Mouse (Mus musculus) lung, postnatal 0 days (tissue): ENCODE measurements around the gene Znrd1. TPM values are rescaled to one million over a fixed set of nuclear protein-coding genes. Genes with fewer than 3 reads are reported as not detected.

Experiments used
- ATAC-seq: fragments of 200-750 bp; cut with Nextera tagmentation; 2 replicates; pipeline ENCODE4 v1.8.0; 2017; ENCODE audit warnings: moderate library complexity
- DNase-seq: peaks from one replicate; pipeline ENCODE4 v3.0.0-alpha.2; 2016; ENCODE audit warnings: low spot score
- H3K27ac ChIP-seq: fragments of 300-500 bp; sonication (generic); 2 replicates; pipeline ENCODE4 v1.5.1; 2014; ENCODE audit warnings: antibody characterized with exemption, mild to moderate bottlenecking, low read length, mixed read lengths
- H3K27me3 ChIP-seq: fragments of 300-500 bp; sonication (generic); replicated peaks from 2 replicates; pipeline ENCODE4 v1.6.1; 2014; ENCODE audit warnings: low read length, mixed read lengths; ENCODE audit not compliant: insufficient read depth
- H3K36me3 ChIP-seq: fragments of 300-500 bp; sonication (generic); 2 replicates; pipeline ENCODE4 v1.6.1; 2014; ENCODE audit warnings: low read length, mixed read lengths; ENCODE audit not compliant: insufficient read depth
- H3K4me1 ChIP-seq: fragments of 300-500 bp; sonication (generic); 2 replicates; pipeline ENCODE4 v1.6.1; 2014; ENCODE audit warnings: antibody characterized with exemption, low read depth, low read length, mixed read lengths; ENCODE audit not compliant: insufficient read depth
- H3K4me2 ChIP-seq: fragments of 300-500 bp; sonication (generic); replicated peaks from 2 replicates; pipeline ENCODE4 v1.6.1; 2014; ENCODE audit warnings: low read depth, mild to moderate bottlenecking, low read length, moderate library complexity, mixed read lengths
- H3K4me3 ChIP-seq: fragments of 300-500 bp; sonication (generic); 2 replicates; pipeline ENCODE4 v1.5.1; 2014; ENCODE audit warnings: low read depth, low read length
- H3K9ac ChIP-seq: fragments of 300-500 bp; sonication (generic); replicated peaks from 2 replicates; pipeline ENCODE4 v1.6.1; 2014; ENCODE audit warnings: low read depth, mild to moderate bottlenecking
- H3K9me3 ChIP-seq: fragments of 300-500 bp; sonication (generic); 2 replicates; pipeline ENCODE4 v1.6.1; 2016; ENCODE audit warnings: low read length, mixed read lengths
- CTCF ChIP-seq: IDR thresholded peaks from 2 replicates; pipeline ENCODE4 v1.5.1; 2016; ENCODE audit warnings: antibody characterized with exemption, mild to moderate bottlenecking
- EP300 ChIP-seq: IDR thresholded peaks from 2 replicates; pipeline ENCODE4 v1.6.1; 2016; ENCODE audit warnings: antibody characterized with exemption, mild to moderate bottlenecking, control low read depth
- WGBS: fragments of 180-500 bp; shearing (Covaris S2); extraction: QIAGEN DNeasy Blood & Tissue Kit; methylation state at CpG from one replicate; pipeline ENCODE4 v1.1.7; 2014; 5-methylcytosine and 5-hydroxymethylcytosine counted together
- polyA plus RNA-seq: library from polyadenylated mRNA; unstranded; fragments of >200 nt; fragmentation: Nextera tagmentation; extraction: Ambion mirVana; gene quantifications from 2 replicates; pipeline ENCODE4 v1.2.1, GENCODE M21; 2015

Gene Znrd1
- polyA plus RNA-seq, 1 experiment from 2014 or later: 72.8 TPM

DNA sequence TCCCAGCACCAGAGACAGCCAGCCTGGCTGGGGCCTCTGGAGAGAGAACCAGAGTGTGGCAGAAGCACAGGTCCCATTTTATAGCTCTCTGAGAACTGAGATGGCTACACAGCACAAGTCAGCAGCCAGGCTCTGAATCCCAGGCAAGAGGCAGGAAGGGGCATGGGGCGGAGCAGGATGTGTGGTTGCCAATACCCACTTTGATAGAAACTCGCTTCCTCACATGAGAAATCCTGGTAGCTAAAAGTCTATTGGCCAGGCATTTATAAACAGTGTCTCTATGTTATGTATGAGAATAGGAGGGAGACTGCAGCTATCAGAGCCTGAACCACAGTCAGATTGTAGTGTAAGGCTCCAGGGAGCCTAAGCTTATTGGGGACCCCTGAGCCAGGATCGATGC, 14.4 kb upstream of the Znrd1 start:
- Histone ChIP-seq H3K27ac (no peak overlapping the region), H3K9me3 (no peaks in the 10 kb centered on the region), H3K4me3 (no peak overlapping the region), H3K36me3 (no peaks in the 10 kb centered on the region), H3K4me1 (no peaks in the 10 kb centered on the region), H3K9ac (no peak overlapping the region), H3K4me2 (no peak overlapping the region), H3K27me3 (no peaks in the 10 kb centered on the region)
- WGBS: 63% methylated on average over 3 of the region's 3 CpGs
- 0 out of 2 replicates have a peak, but pooled peaks have one; percentile 23 for ATAC-seq
- TF ChIP-seq CTCF (no peak), EP300 (no peak)
- no peak for DNase-seq

DNA sequence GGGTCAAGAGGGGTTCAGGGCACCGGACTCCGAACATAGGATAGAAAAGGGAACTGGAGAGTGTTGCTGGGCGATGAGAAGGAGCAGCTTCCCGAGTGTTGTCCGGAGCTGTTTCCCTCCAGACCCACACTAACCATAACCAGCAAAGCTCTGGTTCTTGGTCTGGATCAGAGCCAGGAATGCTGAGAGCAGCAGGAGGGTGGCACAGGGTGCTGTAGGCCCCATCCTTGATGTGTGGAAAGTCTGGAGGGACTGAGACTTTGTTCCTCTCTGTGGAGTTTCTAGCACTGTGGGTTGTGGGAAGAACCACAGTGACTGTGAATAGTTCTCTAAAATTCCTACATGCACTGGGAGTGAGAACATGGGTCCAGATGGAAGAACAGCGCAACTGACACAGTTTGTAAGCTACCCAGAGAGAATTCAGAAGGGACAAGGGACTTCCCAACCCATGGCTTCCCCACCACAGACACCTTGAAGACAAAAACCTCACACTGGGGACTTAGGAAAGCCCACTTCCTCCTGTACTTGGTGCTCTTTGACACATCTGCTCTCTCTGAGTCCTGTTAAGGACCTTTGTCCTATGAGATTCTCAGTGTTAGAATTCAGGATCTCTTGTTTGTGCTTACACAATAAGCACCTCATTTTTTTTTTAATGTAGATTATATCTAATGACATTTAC, 13.0 kb upstream of the Znrd1 start:
- Histone ChIP-seq H3K9ac (no peak overlapping the region), H3K4me3 (no peak overlapping the region), H3K4me1 (no peaks in the 10 kb centered on the region), H3K36me3 (no peaks in the 10 kb centered on the region), H3K27ac (no peak overlapping the region), H3K4me2 (no peak overlapping the region), H3K27me3 (no peaks in the 10 kb centered on the region), H3K9me3 (no peaks in the 10 kb centered on the region)
- no peak for ATAC-seq
- 82% methylated on average over 6 of the region's 6 CpGs for WGBS
- TF ChIP-seq CTCF: no peak
- TF ChIP-seq EP300: no peak
- no peak for DNase-seq

DNA sequence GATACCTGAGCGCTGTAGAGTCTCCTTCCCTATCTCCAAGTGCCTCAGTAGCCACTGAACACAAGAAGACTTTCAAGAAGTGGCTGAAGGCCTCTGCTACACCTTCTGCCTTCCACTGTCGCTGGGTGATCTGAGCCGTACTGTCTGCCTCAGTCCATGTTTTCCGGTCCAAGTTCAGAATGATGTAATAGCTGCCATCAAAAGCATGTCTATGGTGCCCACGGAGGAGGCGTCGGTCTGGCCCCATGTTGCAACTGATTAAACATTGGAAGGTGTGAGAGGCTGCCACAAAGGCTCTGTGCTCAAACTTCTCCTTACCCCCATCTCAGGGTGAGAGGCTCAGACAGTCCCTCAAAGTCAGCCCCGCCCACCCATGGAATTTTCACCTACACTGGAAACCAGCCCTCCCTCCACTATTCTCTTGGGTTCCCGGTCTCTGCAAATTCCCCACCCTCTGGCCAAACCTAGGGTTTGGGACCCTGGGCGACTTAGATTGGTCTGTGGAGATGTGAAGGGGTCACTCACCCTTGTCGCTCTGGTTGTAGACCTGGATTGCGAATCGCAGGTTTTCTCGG, 12.0 kb upstream of the Znrd1 start:
- Histone ChIP-seq H3K9me3 (no peaks in the 10 kb centered on the region), H3K4me2 (no peak overlapping the region), H3K36me3 (no peaks in the 10 kb centered on the region), H3K27me3 (no peaks in the 10 kb centered on the region), H3K27ac (no peak overlapping the region), H3K4me1 (no peaks in the 10 kb centered on the region), H3K4me3 (no peak overlapping the region), H3K9ac (no peak overlapping the region)
- DNase-seq (no peak), ATAC-seq (no peak; the same call in 1 of the 2 replicates)
- 63% methylated on average over 14 of the region's 14 CpGs for WGBS
- TF ChIP-seq EP300 (no peak), CTCF (no peak)

DNA sequence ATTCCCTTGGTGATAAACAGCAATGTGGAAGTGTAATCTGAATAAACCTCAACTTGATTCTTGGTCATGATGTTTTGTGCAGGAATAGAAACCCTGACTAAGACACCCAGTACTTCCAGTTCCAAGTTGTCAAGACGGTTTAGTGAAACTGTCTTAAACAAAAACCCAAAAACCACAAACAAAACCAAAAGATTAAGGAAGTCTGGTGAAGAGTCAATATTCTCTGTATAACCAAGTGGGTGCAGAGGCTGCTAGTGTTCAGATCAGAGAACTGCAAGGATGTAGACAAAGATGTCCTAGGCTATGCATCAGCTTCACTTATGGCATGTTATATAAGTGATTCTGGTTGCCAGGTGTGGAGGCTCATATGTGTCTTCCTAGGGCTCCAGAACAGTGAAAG, 8.5 kb upstream of the Znrd1 start:
- no peak for DNase-seq
- no peak for TF ChIP-seq CTCF
- TF ChIP-seq EP300: no peak
- Histone ChIP-seq H3K9me3 (no peaks in the 10 kb centered on the region), H3K36me3 (no peaks in the 10 kb centered on the region), H3K27me3 (no peaks in the 10 kb centered on the region), H3K4me2 (no peak overlapping the region), H3K9ac (no peak overlapping the region), H3K4me1 (no peaks in the 10 kb centered on the region), H3K27ac (no peak overlapping the region), H3K4me3 (no peak overlapping the region)
- no peak for ATAC-seq
- WGBS: 70% methylated on average over 1 of the region's 1 CpGs

DNA sequence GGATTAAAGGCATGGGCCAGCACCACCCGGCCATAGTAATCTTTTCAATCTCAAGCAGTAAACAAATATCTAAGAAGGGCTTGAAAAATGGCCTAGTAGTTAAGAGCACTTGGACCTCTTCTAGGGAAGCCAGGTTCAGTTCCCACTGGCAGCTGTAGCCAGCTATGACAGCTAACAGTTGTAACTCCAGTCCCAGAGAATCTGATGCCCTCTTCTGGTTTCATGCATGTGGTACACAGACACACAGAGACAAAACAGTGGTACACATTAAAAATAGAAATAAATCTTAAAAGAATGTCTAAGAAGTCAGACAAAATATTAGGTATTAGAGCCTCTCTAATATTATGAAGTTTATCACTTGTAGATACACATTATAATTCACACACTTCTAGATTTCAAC, 2.8 kb upstream of the Znrd1 start:
- no peaks in the 10 kb centered on the region for H3K9me3 ChIP-seq
- 44% methylated on average over 1 of the region's 1 CpGs for WGBS

DNA sequence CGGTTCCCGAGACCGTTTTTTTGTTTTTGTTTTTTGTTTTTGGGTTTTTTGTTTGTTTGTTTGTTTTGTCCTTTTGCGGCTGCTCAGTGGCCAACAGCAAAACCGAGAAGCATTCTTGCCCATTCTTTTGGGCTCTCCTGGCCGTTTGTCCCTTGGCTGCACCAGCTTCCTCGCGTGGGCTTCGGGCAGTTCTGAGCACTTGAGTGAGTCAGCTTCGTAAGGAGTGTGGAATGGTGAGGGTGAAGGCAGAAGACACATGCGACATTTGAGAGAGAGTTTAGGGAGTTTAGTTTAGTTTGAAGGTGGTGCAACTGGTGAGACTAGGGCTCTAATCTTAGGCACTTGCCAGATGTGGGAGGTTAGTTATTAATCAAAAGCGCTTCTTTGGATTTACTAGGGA, 525 bp upstream of the Znrd1 start:
- 6% methylated on average over 12 of the region's 12 CpGs for WGBS
- Histone ChIP-seq H3K4me3 (peak overlapping the region; percentile 68), H3K27me3 (no peaks in the 10 kb centered on the region), H3K4me1 (peaks cover 5% of the 10 kb centered on the region; the same call in 1 of the 2 replicates), H3K9me3 (no peaks in the 10 kb centered on the region), H3K36me3 (0 out of 2 replicates have a peak, but pooled peaks cover 7% of the 10 kb centered on the region), H3K27ac (peak overlapping the region; percentile 54; the same call in 1 of the 2 replicates), H3K9ac (peak overlapping the region; percentile 70), H3K4me2 (peak overlapping the region; percentile 65)
- ATAC-seq (0 out of 2 replicates have a peak, but pooled peaks have one; percentile 18), DNase-seq (peak; percentile 55)
- no peak for TF ChIP-seq CTCF
- TF ChIP-seq EP300: no peak

More for the DNA sequence above, 2.8 kb upstream of the Znrd1 start:
- Histone ChIP-seq H3K4me2 (no peak overlapping the region), H3K4me1 (peaks cover 5% of the 10 kb centered on the region; the same call in 1 of the 2 replicates), H3K9ac (no peak overlapping the region), H3K4me3 (no peak overlapping the region), H3K36me3 (no peaks in the 10 kb centered on the region), H3K27ac (no peak overlapping the region), H3K27me3 (no peaks in the 10 kb centered on the region)
- DNase-seq: no peak
- TF ChIP-seq EP300 (no peak), CTCF (peak; percentile 16)
- ATAC-seq: no peak
